Mouse (Mus musculus) brain, embryonic 14.5 days (tissue): ENCODE measurements around the gene Arhgap9.

Experiments
- CTCF ChIP-seq: fragments of 200-500 bp; IDR thresholded peaks from 2 replicates; pipeline ENCODE4 v1.5.1; 2012; ENCODE audit warnings: inconsistent platforms, mild to moderate bottlenecking, moderate library complexity, borderline replicate concordance; ENCODE audit not compliant: insufficient read depth, insufficient read length; ENCODE audit errors: extremely low read depth
- POLR2A ChIP-seq: fragments of 200-500 bp; IDR thresholded peaks from 2 replicates; pipeline ENCODE4 v1.6.1; 2012; ENCODE audit warnings: mild to moderate bottlenecking, inconsistent platforms, borderline replicate concordance; ENCODE audit not compliant: poor library complexity, insufficient read depth, insufficient read length, severe bottlenecking; ENCODE audit errors: extremely low read depth

GRCm38 (mm10) chr10:127286730-127287129, 35.0 kb upstream of the Arhgap9 start:
- TF ChIP-seq CTCF (no peak), POLR2A (no peak)
